Mouse (Mus musculus) layer of hippocampus, postnatal 10 days (tissue): ENCODE measurements around the gene Gm21188. TPM values are rescaled to one million over a fixed set of nuclear protein-coding genes. Genes with fewer than 3 reads are reported as not detected.
"Not testable (repeated sequence)": the region's sequence is repeated elsewhere in the genome, so short reads cannot be mapped to it uniquely, and the experiment has no call there.

Experiments
- DNase-seq, 2 experiments: peaks; one replicate each; pipeline ENCODE4 v3.0.0; 2021; ENCODE audit warnings: low spot score in 2 of 2
- long read RNA-seq: library from polyadenylated mRNA; stranded (forward); transcript quantifications from one replicate; pipeline ENCODE4 v2.0.0, GENCODE M21; 2023
- total RNA-seq, 2 experiments: library from RNA; stranded (reverse); gene quantifications; 2 replicates each; pipeline ENCODE4 v1.2.3; 2021

Gm21188 gene
- under 1 TPM in 1 of 2 experiments, not detected in 1; 0.21 TPM for total RNA-seq
- long read RNA-seq: 0 reads

- DNase-seq: not testable (repeated sequence)
Measured at GRCm38 (mm10) chr13:120052085-120052484, at the start of gene Gm21188. Gene Gm21188 (minus strand): TSS chr13:120052194.

- DNase-seq: not testable (repeated sequence)
Measured at GRCm38 (mm10) chr13:120099327-120099726, 47.3 kb upstream of the Gm21188 start.

- not testable (repeated sequence) for DNase-seq
Measured at GRCm38 (mm10) chr13:120096938-120097256, 44.9 kb upstream of the Gm21188 start.

DNA sequence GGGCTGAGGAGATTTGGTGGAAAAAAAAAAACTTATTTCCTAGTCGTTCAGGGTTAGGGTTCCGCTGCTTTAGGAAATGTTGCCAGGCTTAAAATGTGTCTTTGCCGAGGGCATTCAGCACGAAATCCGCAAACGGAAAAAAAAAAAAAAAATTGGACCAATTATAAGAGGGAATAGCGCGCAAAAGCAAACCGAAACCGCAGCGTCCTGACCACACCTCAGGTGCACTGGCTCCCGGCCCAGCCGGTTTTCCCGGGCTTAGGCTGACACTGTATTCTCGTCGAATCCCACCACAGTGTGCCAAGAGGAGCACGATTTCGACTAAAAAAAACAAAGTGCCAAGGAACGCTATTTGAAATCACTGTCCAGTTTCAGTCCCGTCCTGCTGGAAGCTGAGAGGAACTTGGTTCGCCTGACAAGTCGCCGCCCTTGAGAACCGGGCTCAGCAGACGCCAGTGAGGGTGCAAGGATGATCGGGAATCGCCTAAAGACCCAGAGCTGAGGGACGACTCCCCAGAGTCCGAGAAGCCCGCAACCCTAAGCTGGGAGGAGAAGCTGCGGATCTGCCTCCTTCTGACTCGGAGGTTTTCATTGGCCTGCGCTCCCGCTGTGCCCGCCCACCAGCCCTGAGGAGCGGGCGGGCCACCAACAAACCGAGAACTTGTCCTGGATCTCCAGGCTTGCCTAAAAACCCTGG, 44.4 kb upstream of the Gm21188 start:
- peak in 1 of 2 experiments; percentile 7 for DNase-seq

- DNase-seq: not testable (repeated sequence)
Measured at GRCm38 (mm10) chr13:120092950-120093349, 41.0 kb upstream of the Gm21188 start.

DNA sequence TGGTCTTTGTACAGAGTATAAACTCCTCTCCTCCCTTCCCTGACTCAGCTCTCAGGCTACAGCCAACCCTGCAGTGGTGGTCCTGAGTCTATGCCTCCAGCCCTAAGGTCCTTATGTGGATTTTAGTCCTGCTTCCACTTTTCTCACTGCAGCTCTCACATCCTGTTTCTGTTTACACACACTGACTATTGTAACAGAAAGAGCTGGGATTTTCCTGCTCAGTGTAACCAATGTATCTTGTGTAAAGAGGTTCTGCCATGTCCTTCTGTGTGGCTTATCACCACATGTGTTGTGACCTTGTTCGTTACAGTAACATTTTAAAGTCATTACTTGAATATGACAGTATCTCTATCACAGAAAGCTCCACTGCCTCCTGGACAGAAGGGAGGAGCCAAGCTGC, 27.6 kb upstream of the Gm21188 start:
- DNase-seq: not testable (repeated sequence)

- DNase-seq: not testable (repeated sequence)
Measured at GRCm38 (mm10) chr13:120070878-120071277, 18.9 kb upstream of the Gm21188 start.

GRCm38 (mm10) chr13:120070012-120070598, 18.1 kb upstream of the Gm21188 start:
- not testable (repeated sequence) for DNase-seq

- DNase-seq: not testable (repeated sequence)
Measured at GRCm38 (mm10) chr13:120063439-120064089, 11.6 kb upstream of the Gm21188 start.

GRCm38 (mm10) chr13:120062903-120063302, 10.9 kb upstream of the Gm21188 start:
- not testable (repeated sequence) for DNase-seq

GRCm38 (mm10) chr13:120048608-120049007, 3.4 kb downstream of the Gm21188 start:
- not testable (repeated sequence) for DNase-seq

DNA sequence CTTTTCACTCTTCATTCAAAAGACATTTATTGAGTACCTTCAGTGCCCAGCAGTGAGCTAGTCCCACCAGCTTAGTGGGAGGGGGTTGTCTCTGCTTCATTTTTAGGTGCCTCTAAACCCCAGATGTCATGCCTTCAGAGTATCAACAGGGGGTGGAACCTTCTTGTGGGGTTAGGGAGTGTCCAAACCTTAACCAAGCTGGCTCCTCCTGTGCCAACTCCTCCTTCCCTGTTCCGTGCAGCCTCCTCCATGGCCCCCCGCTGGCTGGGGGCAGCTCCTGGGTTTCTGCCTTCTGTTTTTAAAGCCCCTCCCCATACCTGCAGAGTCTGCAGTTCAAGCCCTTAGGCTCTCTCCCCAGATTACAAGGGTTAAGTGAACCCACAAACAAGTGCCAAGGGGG, 3.8 kb downstream of the Gm21188 start:
- DNase-seq: not testable (repeated sequence)

DNA sequence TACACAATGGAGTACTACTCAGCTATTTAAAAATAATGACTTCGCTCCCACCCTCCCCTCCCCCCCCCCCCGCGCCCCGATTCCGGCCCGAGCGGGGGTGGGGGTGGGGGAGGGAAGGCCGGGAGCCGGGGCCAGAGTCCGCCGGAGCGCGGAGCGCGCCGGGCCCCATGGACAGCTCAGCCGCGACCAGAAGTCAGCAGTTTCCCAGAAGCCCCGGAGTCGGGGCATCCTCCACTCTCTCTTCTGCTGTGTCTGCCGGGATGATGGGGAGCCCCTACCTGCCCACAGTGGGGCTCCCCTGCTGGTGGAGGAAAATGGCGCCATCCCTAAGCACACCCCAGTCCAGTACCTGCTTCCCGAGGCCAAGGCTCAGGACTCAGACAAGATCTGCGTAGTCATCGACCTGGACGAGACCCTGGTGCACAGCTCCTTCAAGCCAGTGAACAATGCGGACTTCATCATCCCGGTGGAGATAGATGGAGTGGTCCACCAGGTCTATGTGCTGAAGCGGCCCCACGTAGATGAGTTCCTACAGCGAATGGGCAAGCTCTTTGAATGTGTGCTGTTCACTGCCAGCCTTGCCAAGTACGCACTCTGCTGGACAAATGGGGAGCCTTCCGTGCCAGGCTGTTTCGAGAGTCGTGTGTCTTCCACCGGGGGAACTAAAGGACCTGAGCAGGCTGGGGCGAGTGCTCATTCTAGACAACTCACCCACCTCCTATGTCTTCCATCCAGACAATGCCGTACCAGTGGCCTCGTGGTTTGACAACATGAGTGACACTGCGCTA, 5.4 kb downstream of the Gm21188 start:
- DNase-seq: not testable (repeated sequence)

DNA sequence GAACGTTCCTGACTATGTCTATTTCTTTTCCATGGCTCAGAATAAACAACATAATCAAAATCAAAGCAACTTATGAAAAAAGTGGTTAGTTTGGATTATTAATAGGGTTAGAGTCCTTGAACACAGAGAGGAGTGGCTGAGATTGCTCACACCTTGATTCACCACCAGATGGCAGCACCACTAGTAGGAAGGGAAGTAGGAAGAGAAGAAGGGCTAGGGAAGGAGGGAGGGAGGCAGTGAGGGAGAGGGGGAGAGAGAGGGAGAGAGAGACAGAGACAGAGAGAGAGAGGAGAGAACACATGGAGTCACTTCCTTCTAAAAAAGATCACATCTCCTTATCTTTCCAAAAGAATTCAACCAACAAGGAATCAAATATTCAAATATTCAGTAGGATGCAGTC, 10.8 kb downstream of the Gm21188 start:
- peak; percentile 45 to 66 for DNase-seq

DNA sequence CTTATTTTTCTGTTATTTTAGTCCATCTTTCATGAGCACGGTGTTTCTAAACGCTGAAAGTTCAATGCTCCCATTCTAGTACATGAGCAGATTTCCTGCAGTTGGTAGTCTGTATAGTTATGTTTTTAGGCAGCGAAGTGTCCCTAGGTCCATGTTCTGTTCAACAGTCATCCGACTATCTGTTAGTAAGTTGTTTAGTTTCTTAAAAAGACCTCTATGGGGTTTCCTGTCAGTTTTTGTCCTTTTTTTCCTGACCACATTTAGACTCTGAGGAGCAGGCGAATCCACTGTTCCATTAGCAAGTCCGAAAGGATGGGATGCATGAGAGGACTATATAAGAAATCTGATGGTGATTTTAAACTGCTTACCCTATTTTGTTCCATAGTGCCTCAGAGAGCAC, 14.1 kb downstream of the Gm21188 start:
- not testable (repeated sequence) for DNase-seq

DNA sequence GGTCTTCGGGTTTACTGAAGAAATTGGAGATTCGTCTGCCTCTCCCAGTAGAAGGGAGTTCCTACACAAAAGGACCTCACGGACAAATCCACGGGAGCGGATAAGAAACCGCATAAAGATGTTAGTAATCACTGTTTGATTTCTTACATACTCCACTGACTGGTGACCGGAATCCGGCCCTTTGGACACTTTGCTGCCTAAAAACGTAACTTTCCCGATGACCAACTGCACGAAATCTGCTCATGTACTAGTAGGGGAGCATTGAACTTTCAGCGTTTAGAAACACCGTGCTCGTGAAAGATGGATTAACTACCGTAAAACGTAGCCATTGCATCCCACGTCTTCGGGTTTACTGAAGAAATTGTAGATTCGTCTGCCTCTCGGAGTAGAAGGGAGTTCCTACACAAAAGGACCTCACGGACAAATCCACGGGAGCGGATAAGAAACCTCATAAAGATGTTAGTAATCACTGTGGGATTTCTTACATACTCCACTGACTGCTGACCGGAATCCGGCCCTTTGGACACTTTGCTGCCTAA, 15.3 kb downstream of the Gm21188 start:
- DNase-seq: peak in 1 of 2 experiments; percentile 28

DNA sequence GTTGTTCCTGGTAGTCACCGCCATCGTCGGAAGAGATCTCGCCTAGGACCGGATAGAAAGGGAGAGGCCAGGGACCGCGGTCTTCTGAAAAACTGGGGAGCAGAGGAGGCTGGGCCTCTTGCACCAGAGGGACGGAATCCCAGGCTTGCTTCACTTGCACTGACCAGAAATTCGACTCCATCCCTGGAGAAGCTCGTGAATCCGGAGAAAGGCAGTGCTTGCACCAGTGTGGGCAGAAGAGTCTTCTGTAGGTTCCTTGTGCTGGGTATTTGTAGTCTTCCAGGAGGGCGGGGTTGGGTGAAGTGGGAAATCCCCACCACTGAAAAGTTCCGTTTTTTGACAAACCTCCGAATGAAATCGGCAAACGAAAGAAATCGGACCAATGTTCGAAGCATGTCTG, 16.8 kb downstream of the Gm21188 start:
- DNase-seq: peak; percentile 29 to 44

DNA sequence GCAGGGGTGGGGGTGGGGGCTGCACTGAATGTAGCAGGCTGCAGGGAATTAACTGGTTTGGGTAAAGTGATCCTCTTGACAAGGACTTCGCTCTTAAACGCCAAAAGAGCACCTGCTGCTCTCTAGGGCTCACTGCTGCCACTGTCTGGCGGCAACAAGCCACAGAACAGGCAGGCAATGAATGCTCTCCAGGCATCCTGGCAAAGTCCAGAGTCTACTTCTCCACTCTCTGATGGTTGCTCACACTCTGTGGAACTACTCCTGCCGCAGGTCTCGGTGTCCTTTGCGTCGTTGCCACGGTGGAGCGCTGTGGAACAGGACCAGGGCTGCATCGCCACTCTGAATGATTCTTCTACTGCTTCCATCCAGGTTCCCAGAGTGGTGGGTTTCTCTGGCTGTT, 17.4 kb downstream of the Gm21188 start:
- DNase-seq: not testable (repeated sequence)

GRCm38 (mm10) chr13:120033516-120034190, 18.3 kb downstream of the Gm21188 start:
- DNase-seq: peak; percentile 54 to 62

GRCm38 (mm10) chr13:120031676-120032075, 20.3 kb downstream of the Gm21188 start:
- DNase-seq: peak; percentile 67 to 75
